21 mouse cellular contexts compared by ENCODE assay signal in genomic region chr17:75139731-75140130, GRCm38 (mm10).
"Had no signal": no experiment of that assay in that cellular context is flagged by ENCODE, and none has a peak within 500 bp of the region (broad histone marks: within the 10 kb centered on the region; RNA-seq: fewer than 3 reads in every experiment).

No protein-coding gene starts in this region.

- DNase-seq: lung, adult 18-20 months; lung, embryonic 14.5 days; lung, postnatal 10 days; lung, postnatal 4 days; midbrain, embryonic 14.5 days; retina, postnatal 1 day; right cerebral cortex, adult 18-20 months; right cerebral cortex, postnatal 25 days; right cerebral cortex, postnatal 4 days; spleen, adult 18-20 months; thymus, adult 2 months; thymus, postnatal 25 days; thymus, postnatal 4 days had no signal

- ATAC-seq: midbrain, embryonic 16.5 days had no signal

- H3K4me2 ChIP-seq: lung, embryonic 14.5 days; midbrain, embryonic 12.5 days; neural tube, embryonic 13.5 days; neural tube, embryonic 15.5 days; stomach, embryonic 15.5 days had no signal

- H3K9ac ChIP-seq: lung, embryonic 14.5 days; midbrain, embryonic 12.5 days; neural tube, embryonic 13.5 days; neural tube, embryonic 15.5 days; stomach, embryonic 15.5 days had no signal

- H3K4me3 ChIP-seq: midbrain, embryonic 10.5 days; midbrain, embryonic 12.5 days; myocyte; neural tube, embryonic 13.5 days; neural tube, embryonic 15.5 days; stomach, embryonic 15.5 days had no signal

- H3K36me3 ChIP-seq: midbrain, embryonic 10.5 days; midbrain, embryonic 12.5 days; neural tube, embryonic 13.5 days; neural tube, embryonic 15.5 days; stomach, embryonic 15.5 days had no signal

- H3K27ac ChIP-seq: midbrain, embryonic 10.5 days; midbrain, embryonic 12.5 days; neural tube, embryonic 13.5 days; neural tube, embryonic 15.5 days; stomach, embryonic 15.5 days; stomach, postnatal 0 days had no signal

- H3K9me3 ChIP-seq: midbrain, embryonic 10.5 days; midbrain, embryonic 12.5 days; neural tube, embryonic 13.5 days; neural tube, embryonic 15.5 days; stomach, embryonic 15.5 days had no signal

- H3K4me1 ChIP-seq: neural tube, embryonic 15.5 days; stomach, embryonic 15.5 days had no signal

- H3K27me3 ChIP-seq: midbrain, embryonic 12.5 days; neural tube, embryonic 13.5 days; neural tube, embryonic 15.5 days; stomach, embryonic 15.5 days had no signal
